Mouse (Mus musculus) limb, embryonic 12.5 days (tissue): ENCODE data around the gene Vwa8. TPM values are rescaled to one million over a fixed set of nuclear protein-coding genes. Genes with fewer than 3 reads are reported as not detected.
A peak's percentile ranks its signal among the peaks of the same experiment; 100 is the strongest.

Experiments used
- ATAC-seq: fragments of 200-750 bp; cut with Nextera tagmentation; 2 replicates; pipeline ENCODE4 v1.8.0; 2017; ENCODE audit warnings: low read depth, moderate TSS enrichment; ENCODE audit not compliant: insufficient number of reproducible peaks, insufficient read depth, low FRiP score, low TSS enrichment
- H3K27ac ChIP-seq: fragments of 300-500 bp; sonication (generic); 2 replicates; pipeline ENCODE4 v1.5.1; 2016; ENCODE audit warnings: mild to moderate bottlenecking, moderate library complexity
- H3K27me3 ChIP-seq: fragments of 300-500 bp; sonication (generic); 2 replicates; pipeline ENCODE4 v1.6.1; 2016; ENCODE audit warnings: mild to moderate bottlenecking, moderate library complexity
- H3K36me3 ChIP-seq: fragments of 300-500 bp; sonication (generic); 2 replicates; pipeline ENCODE4 v1.6.1; 2016; ENCODE audit warnings: mild to moderate bottlenecking, moderate library complexity
- H3K4me1 ChIP-seq: fragments of 300-500 bp; sonication (generic); replicated peaks from 2 replicates; pipeline ENCODE4 v1.6.1; 2016
- H3K4me2 ChIP-seq: fragments of 300-500 bp; sonication (generic); 2 replicates; pipeline ENCODE4 v1.6.1; 2016; ENCODE audit warnings: mild to moderate bottlenecking, moderate library complexity
- H3K4me3 ChIP-seq: fragments of 300-500 bp; sonication (generic); replicated peaks from 2 replicates; pipeline ENCODE4 v1.5.1; 2016; ENCODE audit warnings: mild to moderate bottlenecking
- H3K9ac ChIP-seq: fragments of 300-500 bp; sonication (generic); replicated peaks from 2 replicates; pipeline ENCODE4 v1.6.1; 2016; ENCODE audit warnings: mild to moderate bottlenecking, moderate library complexity
- H3K9me3 ChIP-seq: fragments of 300-500 bp; sonication (generic); 2 replicates; pipeline ENCODE4 v1.6.1; 2016; ENCODE audit warnings: mild to moderate bottlenecking, moderate library complexity
- WGBS: fragments of 180-500 bp; shearing (Covaris S2); methylation state at CpG from one replicate; pipeline ENCODE4 v1.1.7; 2016; 5-methylcytosine and 5-hydroxymethylcytosine counted together
- polyA plus RNA-seq: library from polyadenylated mRNA; unstranded; fragments of >200 nt; fragmentation: Nextera tagmentation; extraction: Ambion mirVana; gene quantifications from 2 replicates; pipeline ENCODE4 v1.2.1, GENCODE M21; 2016

Vwa8 gene
- polyA plus RNA-seq, 1 experiment from 2014 or later = 11.7 TPM

- peaks cover 41% of the 10 kb centered on the region for H3K4me1 ChIP-seq
- WGBS = 92% methylated on average over 9 of the region's 9 CpGs
Observed at GRCm38 (mm10) chr14:79143696-79144095, 294.8 kb downstream of the Vwa8 start.

GRCm38 (mm10) chr14:79144278-79145224 lies 295.7 kb downstream of the Vwa8 start:
- H3K4me3 ChIP-seq = no peak overlapping the region
- ATAC-seq = no peak
- H3K4me1 ChIP-seq = peaks cover 32% of the 10 kb centered on the region
- H3K27me3 ChIP-seq = no peaks in the 10 kb centered on the region
- no peaks in the 10 kb centered on the region for H3K9me3 ChIP-seq
- H3K36me3 ChIP-seq = no peaks in the 10 kb centered on the region
- 77% methylated on average over 13 of the region's 13 CpGs for WGBS
- no peak overlapping the region for H3K4me2 ChIP-seq
- H3K27ac ChIP-seq = peak overlapping the region; percentile 17; the same call in 1 of the 2 replicates
- no peak overlapping the region for H3K9ac ChIP-seq

More at GRCm38 (mm10) chr14:79143696-79144095, 294.8 kb downstream of the Vwa8 start:
- Histone ChIP-seq H3K36me3 (no peaks in the 10 kb centered on the region), H3K9ac (no peak overlapping the region), H3K4me3 (no peak overlapping the region), H3K9me3 (no peaks in the 10 kb centered on the region), H3K27ac (no peak overlapping the region), H3K27me3 (no peaks in the 10 kb centered on the region), H3K4me2 (no peak overlapping the region)
- ATAC-seq = no peak

- no peak overlapping the region for H3K4me2 ChIP-seq
- no peak overlapping the region for H3K9ac ChIP-seq
- no peak for ATAC-seq
- WGBS = 91% methylated on average over 7 of the region's 7 CpGs
- H3K4me3 ChIP-seq = no peak overlapping the region
- no peaks in the 10 kb centered on the region for H3K27me3 ChIP-seq
- H3K27ac ChIP-seq = no peak overlapping the region
- peaks cover 23% of the 10 kb centered on the region for H3K4me1 ChIP-seq
- no peaks in the 10 kb centered on the region for H3K36me3 ChIP-seq
- H3K9me3 ChIP-seq = no peaks in the 10 kb centered on the region
Observed at GRCm38 (mm10) chr14:79151711-79152110, 302.9 kb downstream of the Vwa8 start.

- no peak overlapping the region for H3K4me3 ChIP-seq
- ATAC-seq = no peak
- H3K9ac ChIP-seq = no peak overlapping the region
- no peak overlapping the region for H3K4me2 ChIP-seq
- no peaks in the 10 kb centered on the region for H3K27me3 ChIP-seq
- H3K36me3 ChIP-seq = no peaks in the 10 kb centered on the region
- H3K4me1 ChIP-seq = peaks cover 42% of the 10 kb centered on the region
- H3K27ac ChIP-seq = no peak overlapping the region
- no peaks in the 10 kb centered on the region for H3K9me3 ChIP-seq
- 82% methylated on average over 6 of the region's 6 CpGs for whole genome bisulfite sequencing
Observed at GRCm38 (mm10) chr14:79153896-79154295, 305.0 kb downstream of the Vwa8 start.

GRCm38 (mm10) chr14:79154961-79155360 lies 306.1 kb downstream of the Vwa8 start:
- Histone ChIP-seq H3K9ac (no peak overlapping the region), H3K9me3 (no peaks in the 10 kb centered on the region), H3K4me1 (peaks cover 42% of the 10 kb centered on the region), H3K36me3 (no peaks in the 10 kb centered on the region), H3K4me2 (no peak overlapping the region), H3K27ac (no peak overlapping the region), H3K4me3 (no peak overlapping the region), H3K27me3 (no peaks in the 10 kb centered on the region)
- no peak for ATAC-seq
- 42% methylated on average over 11 of the region's 11 CpGs for WGBS

- H3K9me3 ChIP-seq = no peaks in the 10 kb centered on the region
- H3K4me2 ChIP-seq = no peak overlapping the region
- peaks cover 42% of the 10 kb centered on the region for H3K4me1 ChIP-seq
- ATAC-seq = no peak
- no peak overlapping the region for H3K9ac ChIP-seq
- H3K4me3 ChIP-seq = no peak overlapping the region
- peaks cover 4% of the 10 kb centered on the region; the same call in 1 of the 2 replicates for H3K36me3 ChIP-seq
- H3K27ac ChIP-seq = 0 out of 2 replicates have a peak overlapping the region, but pooled peaks have one; percentile 72
- 69% methylated on average over 10 of the region's 10 CpGs for WGBS
- no peaks in the 10 kb centered on the region for H3K27me3 ChIP-seq
Observed at GRCm38 (mm10) chr14:79156526-79157411, 307.9 kb downstream of the Vwa8 start.

GRCm38 (mm10) chr14:79157451-79158218 lies 308.8 kb downstream of the Vwa8 start:
- peak overlapping the region; percentile 72 for H3K27ac ChIP-seq
- peak; percentile 33; the same call in 1 of the 2 replicates for ATAC-seq
- no peak overlapping the region for H3K9ac ChIP-seq
- no peak overlapping the region for H3K4me3 ChIP-seq
- no peaks in the 10 kb centered on the region for H3K27me3 ChIP-seq
- 27% methylated on average over 16 of the region's 17 CpGs for WGBS
- peaks cover 42% of the 10 kb centered on the region for H3K4me1 ChIP-seq
- H3K4me2 ChIP-seq = 0 out of 2 replicates have a peak overlapping the region, but pooled peaks have one; percentile 6
- H3K9me3 ChIP-seq = no peaks in the 10 kb centered on the region
- peaks cover 4% of the 10 kb centered on the region; the same call in 1 of the 2 replicates for H3K36me3 ChIP-seq

GRCm38 (mm10) chr14:79158219-79158521 lies 309.3 kb downstream of the Vwa8 start:
- Histone ChIP-seq H3K36me3 (peaks cover 4% of the 10 kb centered on the region; the same call in 1 of the 2 replicates), H3K4me2 (no peak overlapping the region)
- 48% methylated on average over 12 of the region's 12 CpGs for WGBS

GRCm38 (mm10) chr14:79158673-79159200 lies 309.9 kb downstream of the Vwa8 start:
- H3K9ac ChIP-seq = no peak overlapping the region
- peaks cover 41% of the 10 kb centered on the region for H3K4me1 ChIP-seq
- no peak overlapping the region for H3K4me3 ChIP-seq
- peaks cover 4% of the 10 kb centered on the region; the same call in 1 of the 2 replicates for H3K36me3 ChIP-seq
- ATAC-seq = no peak
- WGBS = 81% methylated on average over 4 of the region's 4 CpGs
- no peaks in the 10 kb centered on the region for H3K27me3 ChIP-seq
- no peak overlapping the region; the same call in 1 of the 2 replicates for H3K27ac ChIP-seq
- no peak overlapping the region for H3K4me2 ChIP-seq
- H3K9me3 ChIP-seq = no peaks in the 10 kb centered on the region

More at GRCm38 (mm10) chr14:79158219-79158521, 309.3 kb downstream of the Vwa8 start:
- no peak for ATAC-seq
- no peaks in the 10 kb centered on the region for H3K27me3 ChIP-seq
- peaks cover 42% of the 10 kb centered on the region for H3K4me1 ChIP-seq
- no peak overlapping the region for H3K4me3 ChIP-seq
- peak overlapping the region; percentile 72 for H3K27ac ChIP-seq
- no peaks in the 10 kb centered on the region for H3K9me3 ChIP-seq
- no peak overlapping the region for H3K9ac ChIP-seq

- Histone ChIP-seq H3K27ac (no peak overlapping the region), H3K27me3 (no peaks in the 10 kb centered on the region), H3K4me3 (no peak overlapping the region), H3K4me1 (peaks cover 34% of the 10 kb centered on the region), H3K9ac (no peak overlapping the region), H3K4me2 (no peak overlapping the region), H3K9me3 (no peaks in the 10 kb centered on the region), H3K36me3 (peaks cover 4% of the 10 kb centered on the region; the same call in 1 of the 2 replicates)
- WGBS = 90% methylated on average over 8 of the region's 8 CpGs
- ATAC-seq = no peak
Observed at GRCm38 (mm10) chr14:79159451-79159850, 310.6 kb downstream of the Vwa8 start.
